Mouse (Mus musculus): ENCODE data around the gene Krt7.

DNA sequence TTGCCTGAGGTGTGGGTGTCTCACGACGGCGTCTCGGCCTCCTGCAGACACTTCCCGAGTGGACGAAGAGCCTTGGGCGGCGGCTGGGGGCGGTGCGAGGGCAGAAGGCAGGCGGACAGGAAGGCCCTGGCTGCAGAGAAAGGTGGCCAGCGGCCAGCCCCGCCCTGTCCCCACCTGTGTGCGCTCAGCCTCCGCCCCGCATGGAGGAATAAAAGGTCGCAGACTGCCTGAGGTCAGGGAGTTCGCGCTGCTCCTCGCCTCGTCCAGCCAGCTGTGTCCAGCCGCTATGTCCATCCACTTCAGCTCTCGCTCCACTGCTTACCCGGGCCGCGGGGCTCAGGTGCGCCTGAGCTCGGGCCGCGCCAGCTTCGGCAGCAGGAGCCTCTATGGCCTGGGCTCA lies 1.3 kb downstream of the Krt7 start:
- no peak for TF ChIP-seq CTCF (IDR thresholded peaks at IDR 0.05; ENCODE audit: borderline replicate concordance, insufficient read depth, low read depth, low read length)
- TF ChIP-seq POLR2A (IDR thresholded peaks at IDR 0.05; ENCODE audit: borderline replicate concordance, insufficient read depth, low read length): no peak
